Mouse (Mus musculus) liver, postnatal 0 days (tissue): ENCODE results near the gene Dync2li1. TPM values are rescaled to one million over a fixed set of nuclear protein-coding genes. Genes with fewer than 3 reads are reported as not detected.

Source experiments
- ATAC-seq: fragments of 200-750 bp; cut with Nextera tagmentation; 2 replicates; pipeline ENCODE4 v1.8.0; 2017; ENCODE audit warnings: mild to moderate bottlenecking, moderate library complexity
- DNase-seq: peaks from one replicate; pipeline ENCODE4 v3.0.0-alpha.2; 2016
- H3K27ac ChIP-seq: fragments of 300-500 bp; sonication (generic); 2 replicates; pipeline ENCODE4 v1.5.1; 2014; ENCODE audit warnings: antibody characterized with exemption, moderate library complexity, mild to moderate bottlenecking, low read depth
- H3K27me3 ChIP-seq: fragments of 300-500 bp; sonication (generic); 2 replicates; pipeline ENCODE4 v1.6.1; 2014; ENCODE audit warnings: low read length, control low read depth, mixed read lengths; ENCODE audit not compliant: insufficient read depth
- H3K36me3 ChIP-seq: fragments of 300-500 bp; sonication (generic); replicated peaks from 2 replicates; pipeline ENCODE4 v1.6.1; 2014; ENCODE audit warnings: mild to moderate bottlenecking, control low read depth, low read length, moderate library complexity, mixed read lengths; ENCODE audit not compliant: insufficient read depth
- H3K4me1 ChIP-seq: fragments of 300-500 bp; sonication (generic); 2 replicates; pipeline ENCODE4 v1.6.1; 2014; ENCODE audit warnings: antibody characterized with exemption, mild to moderate bottlenecking, control low read depth; ENCODE audit not compliant: insufficient read depth
- H3K4me2 ChIP-seq: fragments of 300-500 bp; sonication (generic); 2 replicates; pipeline ENCODE4 v1.6.1; 2014; ENCODE audit warnings: low read depth, mild to moderate bottlenecking, low read length, moderate library complexity, mixed read lengths
- H3K4me3 ChIP-seq: fragments of 300-500 bp; sonication (generic); 2 replicates; pipeline ENCODE4 v1.5.1; 2014; ENCODE audit warnings: low read depth, low read length
- H3K9ac ChIP-seq: fragments of 300-500 bp; sonication (generic); replicated peaks from 2 replicates; pipeline ENCODE4 v1.6.1; 2014; ENCODE audit warnings: mild to moderate bottlenecking, moderate library complexity
- H3K9me3 ChIP-seq: fragments of 300-500 bp; sonication (generic); 2 replicates; pipeline ENCODE4 v1.6.1; 2016; ENCODE audit warnings: mild to moderate bottlenecking, control low read depth, low read length, mixed read lengths
- CTCF ChIP-seq: sonication (generic); IDR thresholded peaks from 2 replicates; pipeline ENCODE4 v1.5.1; 2016; ENCODE audit warnings: antibody characterized with exemption, low read depth
- EP300 ChIP-seq: IDR thresholded peaks from 2 replicates; pipeline ENCODE4 v1.6.1; 2016; ENCODE audit warnings: antibody characterized with exemption, low read depth, mild to moderate bottlenecking
- WGBS: fragments of 180-500 bp; shearing (Covaris S2); extraction: QIAGEN DNeasy Blood & Tissue Kit; methylation state at CpG from one replicate; pipeline ENCODE4 v1.1.7; 2014; ENCODE audit not compliant: insufficient replicate concordance; 5-methylcytosine and 5-hydroxymethylcytosine counted together
- polyA plus RNA-seq: library from polyadenylated mRNA; unstranded; fragments of >200 nt; fragmentation: Nextera tagmentation; extraction: Ambion mirVana; gene quantifications from 2 replicates; pipeline ENCODE4 v1.2.1, GENCODE M21; 2015

Dync2li1 gene
- polyA plus RNA-seq, 1 experiment from 2014 or later, result 2.4 TPM

- H3K4me3 ChIP-seq, result no peak overlapping the region
- DNase-seq (no peak), ATAC-seq (0 out of 2 replicates have a peak, but pooled peaks have one; percentile 29)
- WGBS, result 68% methylated on average over 7 of the region's 7 CpGs
- 0 out of 2 replicates have a peak, but pooled peaks cover 2% of the 10 kb centered on the region for H3K4me1 ChIP-seq
- H3K36me3 ChIP-seq, result no peaks in the 10 kb centered on the region
- no peaks in the 10 kb centered on the region for H3K27me3 ChIP-seq
- peak overlapping the region; percentile 69 for H3K27ac ChIP-seq
- no peaks in the 10 kb centered on the region; the same call in 1 of the 2 replicates for H3K9me3 ChIP-seq
- H3K4me2 ChIP-seq, result no peak overlapping the region
- TF ChIP-seq EP300 (no peak), CTCF (no peak)
- no peak overlapping the region for H3K9ac ChIP-seq
These were observed 7.2 kb upstream of the Dync2li1 start for GRCm38 (mm10) chr17:84619112-84619511.

- H3K36me3 ChIP-seq, result no peaks in the 10 kb centered on the region
- ATAC-seq (no peak), DNase-seq (no peak)
- H3K4me2 ChIP-seq, result no peak overlapping the region
- H3K27me3 ChIP-seq, result no peaks in the 10 kb centered on the region
- TF ChIP-seq CTCF (no peak), EP300 (no peak)
- H3K9ac ChIP-seq, result no peak overlapping the region
- no peak overlapping the region for H3K4me3 ChIP-seq
- H3K27ac ChIP-seq, result peak overlapping the region; percentile 69; the same call in 1 of the 2 replicates
- WGBS, result 73% methylated on average over 3 of the region's 3 CpGs
- 0 out of 2 replicates have a peak, but pooled peaks cover 2% of the 10 kb centered on the region for H3K4me1 ChIP-seq
- H3K9me3 ChIP-seq, result no peaks in the 10 kb centered on the region; the same call in 1 of the 2 replicates
These were observed 6.2 kb upstream of the Dync2li1 start for GRCm38 (mm10) chr17:84620076-84620475.

GRCm38 (mm10) chr17:84620610-84621009, 5.7 kb upstream of the Dync2li1 start:
- no peak for DNase-seq
- H3K4me1 ChIP-seq, result 0 out of 2 replicates have a peak, but pooled peaks cover 2% of the 10 kb centered on the region
- no peak overlapping the region for H3K4me2 ChIP-seq
- no peaks in the 10 kb centered on the region for H3K27me3 ChIP-seq
- H3K9ac ChIP-seq, result no peak overlapping the region
- no peak overlapping the region for H3K4me3 ChIP-seq
- no peaks in the 10 kb centered on the region; the same call in 1 of the 2 replicates for H3K9me3 ChIP-seq
- 63% methylated on average over 6 of the region's 6 CpGs for WGBS
- no peak for TF ChIP-seq EP300
- TF ChIP-seq CTCF, result no peak
- no peaks in the 10 kb centered on the region for H3K36me3 ChIP-seq
- peak overlapping the region; percentile 69; the same call in 1 of the 2 replicates for H3K27ac ChIP-seq
- no peak for ATAC-seq

- no peak for ATAC-seq
- 71% methylated on average over 6 of the region's 6 CpGs for WGBS
These were observed 5.1 kb upstream of the Dync2li1 start for GRCm38 (mm10) chr17:84621209-84621608.

GRCm38 (mm10) chr17:84622028-84622427, 4.3 kb upstream of the Dync2li1 start:
- ATAC-seq (no peak), DNase-seq (no peak)
- no peak overlapping the region for H3K9ac ChIP-seq
- no peaks in the 10 kb centered on the region; the same call in 1 of the 2 replicates for H3K9me3 ChIP-seq
- no peaks in the 10 kb centered on the region for H3K27me3 ChIP-seq
- TF ChIP-seq EP300 (no peak), CTCF (peak; percentile 31)
- 70% methylated on average over 4 of the region's 4 CpGs for WGBS
- no peak overlapping the region for H3K4me3 ChIP-seq
- no peak overlapping the region for H3K27ac ChIP-seq
- H3K4me2 ChIP-seq, result no peak overlapping the region
- H3K36me3 ChIP-seq, result no peaks in the 10 kb centered on the region
- H3K4me1 ChIP-seq, result 0 out of 2 replicates have a peak, but pooled peaks cover 6% of the 10 kb centered on the region

More at GRCm38 (mm10) chr17:84621209-84621608, 5.1 kb upstream of the Dync2li1 start:
- no peak overlapping the region for H3K4me2 ChIP-seq
- no peaks in the 10 kb centered on the region for H3K27me3 ChIP-seq
- no peaks in the 10 kb centered on the region for H3K36me3 ChIP-seq
- H3K9ac ChIP-seq, result no peak overlapping the region
- no peaks in the 10 kb centered on the region; the same call in 1 of the 2 replicates for H3K9me3 ChIP-seq
- H3K4me1 ChIP-seq, result 0 out of 2 replicates have a peak, but pooled peaks cover 2% of the 10 kb centered on the region
- H3K4me3 ChIP-seq, result no peak overlapping the region
- no peak for TF ChIP-seq EP300
- TF ChIP-seq CTCF, result no peak
- no peak for DNase-seq
- no peak overlapping the region for H3K27ac ChIP-seq

GRCm38 (mm10) chr17:84622873-84623272, 3.4 kb upstream of the Dync2li1 start:
- Histone ChIP-seq H3K27me3 (no peaks in the 10 kb centered on the region), H3K4me1 (0 out of 2 replicates have a peak, but pooled peaks cover 6% of the 10 kb centered on the region), H3K4me3 (no peak overlapping the region), H3K36me3 (no peaks in the 10 kb centered on the region), H3K27ac (no peak overlapping the region), H3K4me2 (no peak overlapping the region), H3K9me3 (no peaks in the 10 kb centered on the region; the same call in 1 of the 2 replicates), H3K9ac (no peak overlapping the region)
- TF ChIP-seq EP300 (no peak), CTCF (no peak)
- DNase-seq (no peak), ATAC-seq (no peak)
- 67% methylated on average over 2 of the region's 2 CpGs for WGBS
